Mouse (Mus musculus) ES-Bruce4 (cell line): ENCODE results near the gene Tgm6.

Experiments used
- CTCF ChIP-seq: IDR thresholded peaks from one replicate; pipeline ENCODE4 v1.8.1; 2011; ENCODE audit warnings: low read depth, low read length
- EP300 ChIP-seq: IDR thresholded peaks from 2 replicates; pipeline ENCODE4 v1.6.1; 2011; ENCODE audit warnings: low read depth, low read length; ENCODE audit not compliant: insufficient read depth
- POLR2A ChIP-seq: IDR thresholded peaks from one replicate; pipeline ENCODE4 v1.8.1; 2011; ENCODE audit warnings: low read length; ENCODE audit not compliant: insufficient read depth

GRCm38 (mm10) chr2:130162701-130163100 lies 50.5 kb downstream of the Tgm6 start:
- no peak for TF ChIP-seq CTCF
- TF ChIP-seq POLR2A: no peak
- TF ChIP-seq EP300: no peak
